Mouse (Mus musculus): ENCODE measurements at regions not wholly inside any gene's neighbourhood (a gene's known extent, or its start where the extent isn't known, plus 50 kb on each side); places are given as distances from the start of the nearest gene placed in this dataset.

GRCm38 (mm10) chr14:71673837-71674236 lies 817.8 kb downstream of the Gm9195 start:
- TF ChIP-seq CTCF (IDR thresholded peaks at IDR 0.05; ENCODE audit: low read depth, low read length) (no peak), TAL1 (conservative IDR thresholded peaks at IDR 0.05; ENCODE audit: low read depth, low read length) (no peak)
